Mouse (Mus musculus) gastrocnemius, adult 8-10 months (tissue): Measurements from ENCODE around the gene Opn5. TPM values are rescaled to one million over a fixed set of nuclear protein-coding genes. Genes with fewer than 3 reads are reported as not detected.

Experiments used
- DNase-seq, 2 experiments: peaks; one replicate each; pipeline ENCODE4 v3.0.0; 2022; ENCODE audit warnings: low spot score in 2 of 2
- total RNA-seq, 4 experiments: library from RNA; stranded (reverse); gene quantifications; 2 replicates each; pipeline ENCODE4 v1.2.4; 2022

Gene Opn5
- total RNA-seq = not detected

DNA sequence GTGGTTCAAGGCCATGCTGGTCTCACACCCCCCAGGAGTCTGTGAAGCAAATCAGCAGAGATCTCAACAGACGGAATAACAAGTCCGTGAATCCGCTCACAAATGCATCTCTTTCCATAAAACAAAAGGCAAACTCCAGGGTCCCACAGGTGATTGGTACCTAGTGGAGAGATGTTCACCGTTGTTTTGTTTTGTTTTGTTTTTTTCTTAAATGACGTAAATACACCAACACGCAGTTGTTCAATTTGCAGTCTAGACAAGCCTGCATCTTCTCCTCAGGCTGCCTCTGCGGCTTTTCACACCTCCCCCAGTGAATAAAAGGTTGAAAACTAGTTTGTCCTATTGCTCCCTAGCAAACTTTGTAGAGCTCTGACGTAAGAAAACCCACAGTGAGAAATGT is at the start of gene Opn5:
Gene Opn5, minus strand, starts transcription at position 101 of the 400 bp plus-strand sequence.
- no peak for DNase-seq

DNA sequence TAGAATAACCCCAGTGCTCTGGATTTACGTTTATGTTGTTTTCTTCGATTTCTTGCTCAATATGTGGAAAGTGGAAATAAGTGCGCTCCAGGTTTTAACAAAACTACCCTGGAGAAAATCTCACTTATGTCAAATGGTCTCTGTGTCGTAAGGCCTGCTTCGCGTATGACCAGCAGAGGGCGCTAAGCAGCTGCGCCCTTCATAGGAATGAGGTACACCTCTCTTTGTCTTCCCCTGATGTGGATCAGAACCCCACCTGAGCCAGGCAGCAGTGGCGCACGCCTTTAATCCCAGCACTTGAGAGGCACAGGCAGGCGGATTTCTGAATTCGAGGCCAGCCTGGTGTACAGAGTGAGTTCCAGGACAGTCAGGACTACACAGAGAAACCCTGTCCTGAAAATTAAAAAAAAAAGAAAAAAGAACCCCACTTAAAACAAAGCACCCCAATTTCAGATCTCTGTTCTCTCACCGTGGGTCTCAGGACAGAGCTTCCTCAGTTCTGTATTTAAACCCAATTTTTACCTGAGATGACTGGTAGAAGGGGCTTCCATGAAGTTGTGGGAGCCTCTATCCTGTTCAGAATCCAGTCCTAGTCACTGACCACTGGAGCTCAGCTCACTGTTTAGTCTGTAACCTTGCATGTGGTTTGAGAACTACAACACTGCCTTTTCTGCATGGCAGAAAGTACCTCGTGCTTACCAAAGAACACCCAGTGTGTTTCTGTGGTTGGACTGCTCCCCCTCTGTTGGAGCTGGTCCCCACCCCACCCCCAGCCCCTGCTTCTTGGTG is 47.6 kb upstream of the Opn5 start:
- DNase-seq = peak in 1 of 2 experiments; percentile 5

DNA sequence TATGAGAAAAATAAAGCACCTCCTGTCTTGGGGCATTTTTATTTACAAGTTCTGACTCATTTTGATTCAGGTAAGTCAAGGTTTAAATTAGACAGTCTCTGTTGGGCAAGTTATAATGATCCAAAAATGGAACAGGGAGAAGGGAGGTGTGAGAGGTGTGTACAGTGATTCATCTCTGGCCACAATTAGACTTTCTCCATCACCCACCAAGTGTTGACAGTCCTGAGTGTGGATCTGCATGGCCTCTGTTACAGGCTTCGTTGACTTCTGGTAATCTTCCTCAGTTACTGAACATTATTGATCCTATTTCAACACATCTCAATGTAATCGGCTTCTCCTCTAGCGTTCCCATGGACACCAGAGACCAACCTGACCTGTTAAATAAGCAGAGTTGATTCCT is 32.2 kb upstream of the Opn5 start:
- no peak for DNase-seq

DNA sequence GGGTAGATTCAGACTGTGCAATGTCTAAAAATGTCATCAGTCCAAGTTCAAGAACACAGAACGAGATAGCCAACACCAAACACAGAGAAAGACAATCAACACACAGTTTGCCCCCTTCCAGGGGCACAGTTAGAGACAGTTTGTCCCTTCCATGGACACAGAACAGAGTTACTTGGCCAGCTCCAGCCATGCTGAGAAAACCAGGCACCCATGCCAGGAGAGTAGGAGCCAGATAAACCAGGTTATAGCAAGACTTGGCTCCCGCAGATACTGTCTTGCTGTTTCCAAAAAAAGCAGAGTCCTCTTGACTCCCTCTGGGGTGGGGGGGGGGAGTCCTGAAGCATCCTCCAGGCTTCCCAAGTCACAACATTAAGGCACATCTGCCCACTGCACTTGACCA is 19.0 kb upstream of the Opn5 start:
- no peak for DNase-seq

DNA sequence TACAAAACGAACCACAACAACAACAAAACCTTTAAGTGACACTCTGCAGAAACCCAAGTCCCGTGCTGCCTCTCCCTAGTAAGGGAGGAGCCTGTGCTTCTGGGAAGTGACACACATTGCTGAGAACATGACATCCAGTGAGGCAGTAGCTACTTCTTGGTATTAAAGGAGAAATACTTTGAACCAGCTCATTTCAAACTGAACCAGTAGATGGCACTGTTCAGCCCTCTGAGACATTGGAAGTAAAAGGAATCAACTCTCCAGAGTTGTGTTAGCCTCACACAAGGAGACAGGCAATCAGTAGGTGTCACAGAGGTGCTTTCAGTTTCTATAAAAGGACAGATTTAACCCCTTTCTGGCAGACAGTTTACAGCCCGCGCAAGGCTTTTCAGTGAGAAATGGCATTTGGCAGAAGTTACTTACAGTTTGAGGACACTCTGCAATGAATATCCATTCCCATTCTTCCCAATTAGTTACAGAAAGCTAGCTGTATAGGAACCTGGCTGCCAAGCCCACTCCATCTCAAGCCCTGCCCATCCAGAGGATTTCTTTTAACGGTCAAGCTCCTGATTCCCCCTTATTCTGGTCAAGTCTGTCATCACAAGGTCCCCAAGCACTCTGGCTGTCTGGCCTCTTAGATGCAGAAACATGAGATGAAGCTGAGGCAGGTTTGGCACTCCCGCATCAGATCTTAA is 2.0 kb upstream of the Opn5 start:
- no peak for DNase-seq

DNA sequence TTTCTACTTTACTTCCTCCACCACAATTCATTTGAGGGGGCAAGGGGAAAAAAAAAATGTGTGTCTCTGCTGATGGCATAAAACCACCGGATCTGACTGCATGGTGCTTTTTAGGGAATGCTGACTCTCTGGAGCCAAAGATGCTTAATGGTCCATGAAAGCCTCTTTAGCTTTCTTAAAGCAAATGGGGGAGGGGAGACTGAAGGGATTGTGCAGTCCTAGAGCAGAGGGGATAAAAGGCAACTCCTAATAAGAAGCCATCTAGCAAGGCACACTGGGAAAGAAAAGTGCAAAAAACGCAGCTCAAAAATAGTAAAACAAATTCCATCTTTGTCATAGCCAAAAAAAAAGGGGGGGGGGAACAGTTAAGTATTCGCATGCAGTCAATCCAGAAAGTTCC is 2.9 kb downstream of the Opn5 start:
- DNase-seq = no peak

DNA sequence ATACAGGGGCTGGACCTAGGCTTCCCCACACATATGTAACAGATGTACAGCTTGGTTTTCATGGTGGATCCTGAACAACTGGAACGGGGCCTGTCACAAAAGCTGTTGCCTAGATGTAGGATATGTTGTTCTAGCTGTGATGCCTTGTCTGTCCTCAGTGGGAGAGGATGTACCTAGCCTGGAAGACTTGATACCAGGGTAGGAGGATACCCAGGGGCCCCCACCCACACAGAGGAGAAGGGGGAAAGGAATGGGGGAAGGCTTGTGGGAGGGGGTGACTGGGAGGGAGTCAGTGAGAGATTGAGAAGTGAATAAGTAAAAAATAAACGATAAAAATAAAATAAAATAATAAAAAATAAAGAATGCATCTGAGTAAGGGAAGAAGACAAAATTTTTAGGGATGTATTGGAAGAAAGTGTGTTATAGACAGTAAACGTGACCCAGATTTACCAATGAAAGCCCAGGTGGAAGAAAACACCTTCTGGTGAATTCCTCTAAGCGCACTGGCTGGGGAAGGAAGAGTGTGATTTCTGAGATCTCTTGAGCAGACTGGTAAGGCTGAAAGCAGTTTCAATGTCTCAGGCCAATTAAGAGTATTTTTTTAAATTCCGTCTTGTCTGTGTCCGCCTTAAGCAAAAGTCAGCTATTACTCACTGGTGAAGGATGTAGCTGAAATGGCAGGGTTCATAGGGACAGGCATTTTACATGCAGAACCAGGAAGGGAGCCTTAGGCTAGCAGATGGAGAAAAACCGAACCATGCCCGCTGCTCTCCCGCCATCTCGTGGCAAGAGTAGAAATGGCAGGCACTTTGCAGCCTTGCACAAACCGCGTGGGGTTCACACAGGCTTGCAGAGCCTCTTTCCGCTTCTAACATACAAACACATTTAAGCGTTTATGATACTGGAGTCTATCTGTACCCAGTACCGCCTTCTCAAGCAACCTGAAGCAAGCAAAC is 8.1 kb downstream of the Opn5 start:
- peak; percentile 12 to 14 for DNase-seq

DNA sequence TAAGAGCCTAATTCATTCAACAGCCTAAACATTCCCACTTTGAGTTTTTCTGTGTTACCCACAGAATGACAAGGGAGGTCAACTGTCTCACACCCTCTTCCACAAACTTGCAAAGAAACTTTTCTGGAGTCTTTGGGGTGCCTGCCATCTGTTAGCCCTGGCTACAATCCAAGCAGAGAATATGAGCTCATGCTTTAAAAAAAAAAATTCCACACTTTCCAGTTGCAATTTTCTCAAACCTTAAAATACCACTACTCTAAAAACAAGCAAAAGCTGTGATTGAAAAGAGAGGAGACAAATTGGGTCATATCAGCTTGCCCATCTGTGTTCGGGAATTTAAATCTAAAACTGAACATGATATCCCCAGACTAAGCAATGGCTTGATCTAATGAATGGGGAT is 24.7 kb downstream of the Opn5 start:
- no peak for DNase-seq

DNA sequence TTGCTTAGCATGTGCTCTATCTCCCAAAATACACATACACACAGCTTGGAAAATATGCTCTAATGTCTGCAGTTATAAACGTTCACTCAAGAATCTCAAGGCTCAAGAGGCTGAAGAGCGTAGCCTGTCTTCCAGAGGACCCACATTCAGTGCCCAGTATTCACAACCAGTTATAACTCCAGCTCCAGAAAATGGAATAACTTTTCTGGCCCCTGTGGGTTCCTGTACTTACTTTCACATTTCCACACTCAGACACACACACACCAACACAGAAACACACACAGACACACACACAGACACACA is 28.2 kb downstream of the Opn5 start:
- DNase-seq = no peak

DNA sequence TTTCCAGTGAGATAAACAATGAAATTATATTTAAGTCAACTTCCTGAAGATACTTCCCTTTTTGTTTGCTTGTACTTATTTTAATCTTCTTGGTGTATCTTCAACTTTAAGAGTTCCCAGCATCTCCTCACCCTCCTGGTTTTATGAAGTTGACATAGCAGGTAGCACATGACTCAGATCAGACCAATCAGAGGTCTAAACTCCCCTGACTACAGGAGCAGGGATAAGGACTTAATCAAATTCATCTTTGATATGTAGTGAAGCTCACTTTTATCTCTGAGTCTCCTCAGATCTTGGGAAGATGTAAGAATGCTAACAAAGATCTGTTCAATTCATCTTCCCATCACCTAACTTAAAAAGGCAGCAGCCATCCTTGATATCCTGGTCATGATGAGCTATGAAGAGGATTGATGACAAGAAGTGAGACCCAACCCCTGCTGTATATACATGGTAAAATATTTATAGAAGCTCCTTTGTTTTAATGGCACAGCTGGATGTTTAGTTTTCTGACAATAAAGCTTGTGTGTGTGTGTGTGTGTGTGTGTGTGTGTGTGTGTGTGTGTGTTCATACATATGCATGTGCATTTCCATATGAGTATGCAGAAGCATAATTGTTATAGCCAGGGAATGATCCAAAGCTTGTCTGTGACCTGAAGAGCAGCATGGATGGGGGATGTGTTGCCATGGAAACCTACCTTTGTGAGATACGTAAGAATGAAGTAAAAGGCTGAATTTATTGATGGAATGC is 28.7 kb downstream of the Opn5 start:
- DNase-seq = no peak

DNA sequence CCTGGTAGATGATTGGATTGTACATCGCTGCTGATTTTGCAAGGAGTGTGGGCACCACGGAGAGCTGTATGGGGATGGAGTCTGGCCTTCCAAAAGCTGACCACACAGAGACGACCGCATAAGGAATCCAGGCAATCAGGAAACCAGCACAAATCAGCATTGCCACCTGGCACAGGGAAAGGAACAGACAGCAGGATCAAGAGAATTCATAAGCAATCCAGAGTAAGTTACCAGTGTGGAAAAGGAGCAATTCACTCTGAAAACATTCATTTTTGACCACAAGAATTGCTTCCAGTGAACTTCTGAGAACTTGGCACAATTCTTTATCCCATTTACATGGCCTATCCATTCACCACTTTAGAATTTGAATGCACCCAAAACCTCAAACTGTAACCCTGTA is 30.6 kb downstream of the Opn5 start:
- DNase-seq = no peak

DNA sequence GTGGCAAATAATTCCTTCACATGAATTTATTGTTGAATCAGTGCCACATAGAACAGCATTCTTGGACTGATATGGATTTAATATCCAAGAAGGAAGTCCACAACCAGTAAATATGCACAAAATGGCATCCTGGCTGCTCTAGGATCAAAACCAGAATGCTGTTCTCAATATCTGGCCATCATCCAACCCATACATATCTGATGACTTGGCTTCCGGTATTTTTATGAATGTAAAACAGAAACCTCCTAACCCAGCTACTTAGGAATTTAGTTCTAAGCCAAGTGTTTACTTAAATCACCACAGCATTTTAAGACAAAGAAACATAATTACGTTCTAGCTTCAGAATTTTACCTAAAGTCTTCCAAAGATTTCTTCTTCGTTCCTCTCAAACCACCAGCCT is 31.0 kb downstream of the Opn5 start:
- DNase-seq = no peak

DNA sequence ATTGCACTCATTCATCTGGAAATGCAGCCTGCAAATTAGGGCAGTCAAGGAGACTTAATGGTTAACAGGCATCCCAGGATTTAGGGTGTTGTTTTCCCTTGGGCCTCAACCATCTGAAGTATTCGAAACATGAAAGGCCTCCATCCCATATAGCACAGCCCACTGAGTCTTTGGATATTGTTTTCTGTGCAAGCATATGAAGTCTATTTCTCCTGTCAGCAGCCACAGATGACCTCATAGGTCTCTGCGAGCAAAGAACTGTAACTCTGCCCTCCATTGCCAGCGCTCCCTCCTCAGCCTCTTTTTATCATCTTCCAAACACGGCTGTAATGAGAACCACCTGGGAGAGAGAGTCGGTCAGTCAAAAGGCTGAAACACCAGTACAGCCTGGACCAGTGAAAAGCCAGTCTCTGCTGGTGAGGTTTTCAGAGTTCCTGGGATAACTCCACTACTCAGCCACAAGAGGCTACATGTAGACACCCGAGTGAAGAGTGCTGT is 34.5 kb downstream of the Opn5 start:
- DNase-seq = no peak

DNA sequence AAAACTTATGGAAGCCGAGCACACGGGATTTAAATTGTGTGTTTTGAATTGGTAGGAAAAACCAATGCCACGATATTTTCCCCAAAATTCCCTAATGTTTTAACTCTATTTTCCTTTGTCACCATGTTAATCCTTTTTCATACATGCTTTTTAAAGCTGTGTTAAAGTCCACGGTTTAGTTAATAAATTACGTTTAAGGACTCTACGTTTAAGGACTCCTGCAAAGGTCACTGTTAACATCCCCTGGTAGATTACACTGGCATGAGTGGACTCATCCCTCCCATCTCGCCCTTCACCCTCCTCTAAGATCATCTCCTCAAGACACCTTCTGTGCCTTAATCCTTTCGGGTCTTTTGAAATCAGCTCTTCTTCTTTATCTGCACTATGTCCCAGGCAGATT is 37.4 kb downstream of the Opn5 start:
- no peak for DNase-seq

DNA sequence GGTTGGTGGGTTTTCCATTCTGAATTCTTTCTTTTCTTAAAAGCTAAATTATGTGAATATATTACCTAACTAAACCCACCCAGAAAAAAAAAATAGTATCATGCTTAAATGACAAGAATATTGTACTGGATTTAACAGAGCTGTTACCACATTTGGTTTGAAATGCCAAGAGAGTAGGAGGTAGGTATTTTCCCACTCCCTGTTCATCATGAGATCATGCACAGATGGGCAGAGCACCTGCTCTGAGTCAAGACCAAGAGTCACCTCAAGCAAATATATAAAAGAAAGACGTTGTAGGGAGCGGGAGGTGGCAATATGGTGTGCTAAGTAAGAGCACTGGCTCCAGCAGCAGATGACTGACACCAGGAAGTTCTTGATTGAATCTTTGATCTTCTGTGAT is 61.6 kb downstream of the Opn5 start:
- no peak for DNase-seq

DNA sequence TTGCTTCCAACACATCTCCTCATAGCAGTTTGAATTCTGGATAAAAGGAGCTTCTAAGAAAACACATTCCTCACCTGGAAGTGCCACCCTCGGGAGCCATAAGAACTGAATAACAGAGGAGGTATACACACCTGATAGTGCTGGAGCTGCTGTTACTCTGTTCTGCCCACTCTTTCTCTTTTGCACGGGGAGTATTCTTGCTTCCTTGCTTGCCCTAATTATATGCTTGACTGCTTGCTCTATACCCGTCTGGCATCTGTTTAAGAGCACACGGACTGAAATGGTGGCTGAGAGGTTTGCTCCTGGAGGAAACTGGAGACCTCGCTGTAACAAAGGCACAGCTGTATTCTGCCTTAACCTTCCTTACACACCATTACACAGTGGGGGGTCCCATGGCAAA is 81.0 kb downstream of the Opn5 start:
- DNase-seq = no peak

DNA sequence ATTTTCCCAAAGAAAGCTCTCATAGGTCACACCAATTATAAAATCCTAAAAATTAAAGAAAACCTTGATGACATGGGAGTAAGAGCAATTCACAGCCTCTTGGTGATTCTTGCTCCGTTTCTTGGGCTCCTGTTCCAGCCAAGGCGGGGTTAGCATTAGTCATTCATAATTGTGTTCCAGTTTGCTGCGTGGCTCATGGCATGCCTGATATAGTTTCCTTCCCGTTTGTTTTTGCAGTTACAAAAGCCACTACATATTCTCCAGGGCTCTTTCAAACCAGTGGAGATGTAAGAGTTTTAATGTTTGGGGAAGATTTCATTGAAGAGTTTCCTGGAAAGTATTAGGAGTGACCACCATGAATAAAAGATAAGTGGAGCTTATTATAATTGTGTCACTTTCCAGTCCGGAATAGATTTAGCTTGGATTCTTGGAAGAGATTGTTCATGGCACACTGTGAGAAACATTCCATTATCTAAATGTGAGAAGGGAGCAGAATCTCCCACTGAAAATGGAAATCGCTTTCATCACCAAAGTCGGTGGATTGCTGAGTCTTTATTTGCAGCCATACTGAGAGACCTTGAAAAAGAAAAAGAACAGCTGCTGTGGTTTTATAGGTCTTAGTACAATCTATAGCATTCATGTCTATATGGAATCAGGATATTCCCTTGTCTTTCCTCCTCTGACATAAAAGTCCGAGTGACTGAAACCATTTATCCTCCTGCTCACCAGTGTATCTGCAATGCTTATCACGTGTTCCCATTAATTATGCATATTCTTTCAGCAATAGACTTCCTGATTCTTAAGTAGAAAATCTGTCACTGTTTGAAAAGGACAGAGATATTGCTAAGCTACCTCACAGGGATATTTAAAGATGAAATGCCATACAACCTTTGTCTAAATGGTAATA is 101.6 kb downstream of the Opn5 start:
- no peak for DNase-seq
